Mouse (Mus musculus) B cell, adult 2 months (primary cell): ENCODE measurements around the gene Rab25.
A peak's percentile ranks its signal among the peaks of the same experiment; 100 is the strongest.
"Not testable (repeated sequence)": the region's sequence is repeated elsewhere in the genome, so short reads cannot be mapped to it uniquely, and the experiment has no call there.

ENCODE experiments used
- DNase-seq, 2 experiments: peaks; one replicate each; pipeline ENCODE4 v3.0.0; 2022

The Rab25 gene

GRCm38 (mm10) chr3:88548180-88548917, at the start of gene Rab25:
Gene Rab25, minus strand, starts transcription at chr3:88548300.
- DNase-seq = no peak

GRCm38 (mm10) chr3:88596547-88596946, 48.4 kb upstream of the Rab25 start:
- DNase-seq = not testable (repeated sequence)

GRCm38 (mm10) chr3:88593893-88594580, 45.9 kb upstream of the Rab25 start:
- DNase-seq = no peak

GRCm38 (mm10) chr3:88592942-88593576, 45.0 kb upstream of the Rab25 start:
- peak; percentile 76 to 80 for DNase-seq

- DNase-seq = peak; percentile 71 to 74
These were observed 44.0 kb upstream of the Rab25 start for GRCm38 (mm10) chr3:88591950-88592731.

GRCm38 (mm10) chr3:88591044-88591443, 42.9 kb upstream of the Rab25 start:
- no peak for DNase-seq

GRCm38 (mm10) chr3:88590246-88590645, 42.1 kb upstream of the Rab25 start:
- DNase-seq = no peak

- no peak for DNase-seq
These were observed 38.5 kb upstream of the Rab25 start for GRCm38 (mm10) chr3:88586640-88587039.

- DNase-seq = no peak
These were observed 37.7 kb upstream of the Rab25 start for GRCm38 (mm10) chr3:88585769-88586168.

- peak; percentile 75 for DNase-seq
These were observed 31.5 kb upstream of the Rab25 start for GRCm38 (mm10) chr3:88579454-88580117.

GRCm38 (mm10) chr3:88578498-88579424, 30.7 kb upstream of the Rab25 start:
- DNase-seq = no peak

- DNase-seq = not testable (repeated sequence)
These were observed 29.7 kb upstream of the Rab25 start for GRCm38 (mm10) chr3:88577846-88578245.

- DNase-seq = no peak
These were observed 27.4 kb upstream of the Rab25 start, which contains the start of gene Ssr2 for GRCm38 (mm10) chr3:88575540-88575939. Gene Ssr2, plus strand, starts transcription at chr3:88575876.

- DNase-seq = no peak
These were observed 25.7 kb upstream of the Rab25 start for GRCm38 (mm10) chr3:88573810-88574209.

GRCm38 (mm10) chr3:88572835-88573234, 24.7 kb upstream of the Rab25 start:
- no peak for DNase-seq

GRCm38 (mm10) chr3:88571856-88572255, 23.8 kb upstream of the Rab25 start:
- DNase-seq = no peak

- DNase-seq = no peak
These were observed 22.2 kb upstream of the Rab25 start for GRCm38 (mm10) chr3:88570341-88570740.

- no peak for DNase-seq
These were observed 21.6 kb upstream of the Rab25 start for GRCm38 (mm10) chr3:88569694-88570093.

- no peak for DNase-seq
These were observed 21.0 kb upstream of the Rab25 start for GRCm38 (mm10) chr3:88569093-88569492.

- no peak for DNase-seq
These were observed 20.5 kb upstream of the Rab25 start for GRCm38 (mm10) chr3:88568615-88569014.

- DNase-seq = no peak
These were observed 19.8 kb upstream of the Rab25 start for GRCm38 (mm10) chr3:88567892-88568291.
